8 mouse cellular contexts compared by ENCODE assay signal in genomic region chr3:95159987-95160963, GRCm38 (mm10). TPM values are rescaled to one million over a fixed set of nuclear protein-coding genes. Genes with fewer than 3 reads are reported as not detected.
DNase-seq lines count a peak whose midpoint lies in the region; ATAC-seq lines count a peak whose summit lies in the region.

TSS of gene Sema6c (plus strand) at chr3:95160457.

- H3K27ac ChIP-seq in embryonic facial prominence, embryonic 14.5 days (replicated peaks; ENCODE audit: low read depth, low read length) = peak within 1 kb of the TSS; percentile 50; the same call in 1 of the 2 replicates
- H3K27ac ChIP-seq in kidney, embryonic 14.5 days (ENCODE audit: low read depth, low read length) = no peak within 1 kb of the TSS
- peak within 1 kb of the TSS; percentile 80 for H3K27ac ChIP-seq in limb, embryonic 15.5 days

- H3K27me3 ChIP-seq in embryonic facial prominence, embryonic 14.5 days (replicated peaks; ENCODE audit: control insufficient read depth, insufficient read depth, low read length) = no peaks in the 10 kb centered on the region
- 0 out of 2 replicates have a peak, but pooled peaks cover 3% of the 10 kb centered on the region for H3K27me3 ChIP-seq in kidney, embryonic 14.5 days (ENCODE audit: control insufficient read depth, insufficient read depth, low read length)
- H3K27me3 ChIP-seq in limb, embryonic 15.5 days = no peaks in the 10 kb centered on the region

- peak within 1 kb of the TSS; percentile 70 for H3K9ac ChIP-seq in embryonic facial prominence, embryonic 14.5 days (ENCODE audit: low read depth, low read length)
- peak within 1 kb of the TSS; percentile 72 for H3K9ac ChIP-seq in kidney, embryonic 14.5 days (ENCODE audit: low read depth, low read length)
- H3K9ac ChIP-seq in limb, embryonic 15.5 days = peak within 1 kb of the TSS; percentile 79

- H3K9me3 ChIP-seq in embryonic facial prominence, embryonic 14.5 days (ENCODE audit: control insufficient read depth, low read length) = no peaks in the 10 kb centered on the region
- H3K9me3 ChIP-seq in kidney, embryonic 14.5 days (ENCODE audit: control insufficient read depth, low read length) = no peaks in the 10 kb centered on the region
- no peaks in the 10 kb centered on the region for H3K9me3 ChIP-seq in limb, embryonic 15.5 days

- peak within 1 kb of the TSS; percentile 63 for H3K4me3 ChIP-seq in embryonic facial prominence, embryonic 14.5 days (ENCODE audit: low read depth, low read length)
- H3K4me3 ChIP-seq in kidney, embryonic 14.5 days (ENCODE audit: low read length) = peak within 1 kb of the TSS; percentile 76
- peak within 1 kb of the TSS; percentile 76 for H3K4me3 ChIP-seq in limb, embryonic 15.5 days

- peak within 1 kb of the TSS; percentile 84 for H3K4me2 ChIP-seq in embryonic facial prominence, embryonic 14.5 days (ENCODE audit: low read depth, low read length)
- H3K4me2 ChIP-seq in kidney, embryonic 14.5 days (replicated peaks; ENCODE audit: low read depth, low read length) = peak within 1 kb of the TSS; percentile 90
- peak within 1 kb of the TSS; percentile 84 for H3K4me2 ChIP-seq in limb, embryonic 15.5 days

- WGBS in embryonic facial prominence, embryonic 14.5 days = 0% methylated on average over 49 of the region's 66 CpGs
- under 1% methylated on average over 66 of the region's 66 CpGs for WGBS in kidney, embryonic 14.5 days
- under 1% methylated on average over 66 of the region's 66 CpGs for WGBS in limb, embryonic 15.5 days

- ATAC-seq in embryonic facial prominence, embryonic 14.5 days (ENCODE audit: low read depth) = peak; percentile 97
- ATAC-seq in kidney, embryonic 14.5 days (ENCODE audit: low FRiP score, low TSS enrichment) = peak; percentile 96
- peak; percentile 92 for ATAC-seq in limb, embryonic 15.5 days (ENCODE audit: insufficient number of reproducible peaks, low FRiP score, low TSS enrichment, low read depth)

- peak; percentile 90 for DNase-seq in 3T3-L1 (ENCODE audit: low read depth, low spot score)
- peak; percentile 64 to 74 for DNase-seq in adrenal gland, postnatal 4 days (ENCODE audit: low spot score in 2 of 2)
- peak; percentile 96 for DNase-seq in embryonic facial prominence, embryonic 14.5 days (ENCODE audit: low spot score)
- DNase-seq in heart, adult 9 months (ENCODE audit: low spot score in 2 of 2) = peak; percentile 91 to 93
- peak; percentile 52 to 69 for DNase-seq in monocyte, adult 2 months (ENCODE audit: low read depth in 1 of 2, low spot score in 2 of 2)
- DNase-seq in spleen, postnatal 36 days (ENCODE audit: low spot score in 2 of 2) = peak; percentile 86 to 89

- peaks cover 21% of the 10 kb centered on the region for H3K4me1 ChIP-seq in embryonic facial prominence, embryonic 14.5 days (ENCODE audit: control insufficient read depth, insufficient read depth, low read length)
- H3K4me1 ChIP-seq in kidney, embryonic 14.5 days (ENCODE audit: control insufficient read depth, insufficient read depth, low read length) = peaks cover 16% of the 10 kb centered on the region; the same call in 1 of the 2 replicates
- peaks cover 38% of the 10 kb centered on the region for H3K4me1 ChIP-seq in limb, embryonic 15.5 days

- peaks cover 10% of the 10 kb centered on the region; the same call in 1 of the 2 replicates for H3K36me3 ChIP-seq in embryonic facial prominence, embryonic 14.5 days (ENCODE audit: control insufficient read depth, insufficient read depth, low read length)
- H3K36me3 ChIP-seq in kidney, embryonic 14.5 days (ENCODE audit: control insufficient read depth, insufficient read depth, low read length) = 0 out of 2 replicates have a peak, but pooled peaks cover 4% of the 10 kb centered on the region
- peaks cover 9% of the 10 kb centered on the region for H3K36me3 ChIP-seq in limb, embryonic 15.5 days

RNA-seq across cellular contexts. Expression of gene Sema6c, which starts in this region (rescaled TPM):
- total RNA-seq in adrenal gland, postnatal 4 days (2021) = 10 to 100 TPM; 15.3 to 15.4 TPM
- 14.4 and 16.6 TPM in 2 replicates for polyA plus RNA-seq in embryonic facial prominence, embryonic 14.5 days (2014; fragmentation: Nextera tagmentation; extraction: Ambion mirVana)
- 5.3 and 5.8 TPM in 2 replicates for polyA plus RNA-seq in kidney, embryonic 14.5 days (2014; fragmentation: Nextera tagmentation; extraction: Ambion mirVana)
- polyA plus RNA-seq in limb, embryonic 15.5 days (2015; fragmentation: Nextera tagmentation; extraction: Ambion mirVana) = 9.3 and 11.2 TPM in 2 replicates
